Mouse (Mus musculus) heart, embryonic 16.5 days (tissue): ENCODE results near the gene Pam. TPM values are rescaled to one million over a fixed set of nuclear protein-coding genes. Genes with fewer than 3 reads are reported as not detected.

ENCODE experiments used
- ATAC-seq: fragments of 200-750 bp; cut with Nextera tagmentation; replicated peaks from 2 replicates; pipeline ENCODE4 v1.8.0; 2017; ENCODE audit warnings: moderate number of reproducible peaks; ENCODE audit not compliant: insufficient read depth, low FRiP score; ENCODE audit errors: extremely low read depth
- H3K27ac ChIP-seq: fragments of 300-500 bp; sonication (generic); 2 replicates; pipeline ENCODE4 v1.5.1; 2014; ENCODE audit warnings: mild to moderate bottlenecking, low read length, control low read depth, moderate library complexity
- H3K27me3 ChIP-seq: fragments of 300-500 bp; sonication (generic); 2 replicates; pipeline ENCODE4 v1.6.1; 2014; ENCODE audit warnings: low read length, mixed read lengths; ENCODE audit not compliant: control insufficient read depth, insufficient read depth
- H3K36me3 ChIP-seq: fragments of 300-500 bp; sonication (generic); 2 replicates; pipeline ENCODE4 v1.6.1; 2014; ENCODE audit not compliant: control insufficient read depth, insufficient read depth
- H3K4me1 ChIP-seq: fragments of 300-500 bp; sonication (generic); 2 replicates; pipeline ENCODE4 v1.6.1; 2014; ENCODE audit warnings: low read length, mixed read lengths; ENCODE audit not compliant: control insufficient read depth, insufficient read depth
- H3K4me2 ChIP-seq: fragments of 300-500 bp; sonication (generic); 2 replicates; pipeline ENCODE4 v1.6.1; 2014; ENCODE audit warnings: low read depth, mild to moderate bottlenecking, control low read depth, low read length
- H3K4me3 ChIP-seq: fragments of 300-500 bp; sonication (generic); 2 replicates; pipeline ENCODE4 v1.5.1; 2014; ENCODE audit warnings: mild to moderate bottlenecking, control low read depth, low read length
- H3K9ac ChIP-seq: fragments of 300-500 bp; sonication (generic); 2 replicates; pipeline ENCODE4 v1.6.1; 2014; ENCODE audit warnings: low read length, control low read depth
- H3K9me3 ChIP-seq: fragments of 300-500 bp; sonication (generic); replicated peaks from 2 replicates; pipeline ENCODE4 v1.6.1; 2016; ENCODE audit warnings: low read length; ENCODE audit not compliant: control insufficient read depth
- WGBS: fragments of 180-500 bp; shearing (Covaris S2); extraction: QIAGEN DNeasy Blood & Tissue Kit; methylation state at CpG from one replicate; pipeline ENCODE4 v1.1.7; 2014; 5-methylcytosine and 5-hydroxymethylcytosine counted together
- polyA plus RNA-seq: library from polyadenylated mRNA; unstranded; fragments of >200 nt; fragmentation: Nextera tagmentation; extraction: Ambion mirVana; gene quantifications from 2 replicates; pipeline ENCODE4 v1.2.1, GENCODE M21; 2015

The Pam gene
- polyA plus RNA-seq, 1 experiment from 2014 or later: 434 TPM

- 84% methylated on average over 8 of the region's 8 CpGs for WGBS
- ATAC-seq: no peak
These were observed 63.6 kb downstream of the Pam start for GRCm38 (mm10) chr1:98031802-98032201.

GRCm38 (mm10) chr1:98029025-98029424, 66.4 kb downstream of the Pam start:
- Histone ChIP-seq H3K4me3 (no peak overlapping the region), H3K27me3 (no peaks in the 10 kb centered on the region), H3K36me3 (no peaks in the 10 kb centered on the region), H3K9ac (no peak overlapping the region), H3K4me2 (no peak overlapping the region), H3K27ac (no peak overlapping the region), H3K9me3 (no peaks in the 10 kb centered on the region; the same call in 1 of the 2 replicates), H3K4me1 (peaks cover 3% of the 10 kb centered on the region; the same call in 1 of the 2 replicates)
- 83% methylated on average over 5 of the region's 5 CpGs for WGBS
- ATAC-seq: no peak

More at GRCm38 (mm10) chr1:98031802-98032201, 63.6 kb downstream of the Pam start:
- H3K9ac ChIP-seq: no peak overlapping the region
- H3K4me3 ChIP-seq: no peak overlapping the region
- no peaks in the 10 kb centered on the region for H3K27me3 ChIP-seq
- peaks cover 6% of the 10 kb centered on the region; the same call in 1 of the 2 replicates for H3K4me1 ChIP-seq
- H3K36me3 ChIP-seq: no peaks in the 10 kb centered on the region
- no peaks in the 10 kb centered on the region; the same call in 1 of the 2 replicates for H3K9me3 ChIP-seq
- H3K4me2 ChIP-seq: no peak overlapping the region
- H3K27ac ChIP-seq: no peak overlapping the region

- H3K27me3 ChIP-seq: no peaks in the 10 kb centered on the region
- no peak overlapping the region for H3K27ac ChIP-seq
- H3K4me2 ChIP-seq: no peak overlapping the region
- 87% methylated on average over 5 of the region's 5 CpGs for WGBS
- ATAC-seq: no peak
- no peak overlapping the region for H3K9ac ChIP-seq
- no peaks in the 10 kb centered on the region for H3K36me3 ChIP-seq
- no peak overlapping the region for H3K4me3 ChIP-seq
- H3K9me3 ChIP-seq: no peaks in the 10 kb centered on the region; the same call in 1 of the 2 replicates
- peaks cover 3% of the 10 kb centered on the region; the same call in 1 of the 2 replicates for H3K4me1 ChIP-seq
These were observed 67.0 kb downstream of the Pam start for GRCm38 (mm10) chr1:98028468-98028867.

GRCm38 (mm10) chr1:98027959-98028358, 67.5 kb downstream of the Pam start:
- H3K4me1 ChIP-seq: peaks cover 3% of the 10 kb centered on the region; the same call in 1 of the 2 replicates
- no peak overlapping the region for H3K9ac ChIP-seq
- H3K9me3 ChIP-seq: no peaks in the 10 kb centered on the region; the same call in 1 of the 2 replicates
- no peak for ATAC-seq
- H3K4me2 ChIP-seq: no peak overlapping the region
- no peaks in the 10 kb centered on the region for H3K27me3 ChIP-seq
- WGBS: 76% methylated on average over 4 of the region's 4 CpGs
- no peak overlapping the region for H3K4me3 ChIP-seq
- H3K36me3 ChIP-seq: no peaks in the 10 kb centered on the region
- no peak overlapping the region for H3K27ac ChIP-seq

GRCm38 (mm10) chr1:98025924-98026640, 69.4 kb downstream of the Pam start:
- H3K36me3 ChIP-seq: no peaks in the 10 kb centered on the region
- WGBS: 72% methylated on average over 6 of the region's 6 CpGs

GRCm38 (mm10) chr1:98023866-98024265, 71.6 kb downstream of the Pam start:
- H3K36me3 ChIP-seq: no peaks in the 10 kb centered on the region
- 89% methylated on average over 4 of the region's 4 CpGs for WGBS
- ATAC-seq: no peak
- H3K4me3 ChIP-seq: no peak overlapping the region
- no peak overlapping the region for H3K9ac ChIP-seq
- H3K27me3 ChIP-seq: no peaks in the 10 kb centered on the region
- no peaks in the 10 kb centered on the region for H3K4me1 ChIP-seq
- no peak overlapping the region for H3K27ac ChIP-seq
- H3K9me3 ChIP-seq: no peaks in the 10 kb centered on the region
- H3K4me2 ChIP-seq: no peak overlapping the region

More at GRCm38 (mm10) chr1:98025924-98026640, 69.4 kb downstream of the Pam start:
- no peak overlapping the region for H3K27ac ChIP-seq
- H3K4me2 ChIP-seq: no peak overlapping the region
- H3K4me3 ChIP-seq: no peak overlapping the region
- no peaks in the 10 kb centered on the region for H3K9me3 ChIP-seq
- H3K9ac ChIP-seq: no peak overlapping the region
- ATAC-seq: no peak
- peaks cover 3% of the 10 kb centered on the region; the same call in 1 of the 2 replicates for H3K4me1 ChIP-seq
- no peaks in the 10 kb centered on the region for H3K27me3 ChIP-seq

- Histone ChIP-seq H3K9ac (no peak overlapping the region), H3K4me3 (no peak overlapping the region), H3K36me3 (no peaks in the 10 kb centered on the region), H3K9me3 (no peaks in the 10 kb centered on the region), H3K4me1 (no peaks in the 10 kb centered on the region), H3K27ac (no peak overlapping the region), H3K4me2 (no peak overlapping the region), H3K27me3 (no peaks in the 10 kb centered on the region)
- 82% methylated on average over 9 of the region's 9 CpGs for WGBS
- no peak for ATAC-seq
These were observed 76.5 kb downstream of the Pam start for GRCm38 (mm10) chr1:98018987-98019386.

GRCm38 (mm10) chr1:98016004-98016848, 79.2 kb downstream of the Pam start:
- Histone ChIP-seq H3K36me3 (no peaks in the 10 kb centered on the region), H3K9ac (no peak overlapping the region), H3K4me3 (no peak overlapping the region), H3K9me3 (no peaks in the 10 kb centered on the region), H3K27ac (no peak overlapping the region), H3K4me2 (no peak overlapping the region), H3K4me1 (no peaks in the 10 kb centered on the region), H3K27me3 (no peaks in the 10 kb centered on the region)
- WGBS: 59% methylated on average over 10 of the region's 10 CpGs
- no peak for ATAC-seq

GRCm38 (mm10) chr1:98015564-98015963, 79.9 kb downstream of the Pam start:
- Histone ChIP-seq H3K27me3 (no peaks in the 10 kb centered on the region), H3K4me2 (no peak overlapping the region), H3K36me3 (no peaks in the 10 kb centered on the region), H3K4me3 (no peak overlapping the region), H3K9ac (no peak overlapping the region), H3K4me1 (no peaks in the 10 kb centered on the region), H3K27ac (no peak overlapping the region), H3K9me3 (no peaks in the 10 kb centered on the region)
- WGBS: 80% methylated on average over 4 of the region's 4 CpGs
- ATAC-seq: no peak
